Mouse (Mus musculus): ENCODE data around the gene Zfp14. TPM values are rescaled to one million over a fixed set of nuclear protein-coding genes. Genes with fewer than 3 reads are reported as not detected.

Gene Zfp14
- polyA plus RNA-seq (2012; rRNA removed): 3.6 and 4.9 TPM in 2 replicates

- TF ChIP-seq CTCF (IDR thresholded peaks at IDR 0.05; ENCODE audit: insufficient read depth, low read length) (no peak), POLR2A (IDR thresholded peaks at IDR 0.05; ENCODE audit: borderline replicate concordance, extremely low read depth, low read depth, low read length) (peak; percentile 69; the same call in 1 of the 2 replicates)
- under 1% methylated on average over 40 of the region's 40 CpGs for WGBS
- no peaks in the 10 kb centered on the region; the same call in 1 of the 2 replicates for H3K4me1 ChIP-seq (ENCODE audit: control insufficient read depth, insufficient read depth, low read length)
- H3K4me3 ChIP-seq (replicated peaks; ENCODE audit: extremely low read depth, low read depth, low read length): peak within 1 kb of the TSS; percentile 95
- peak; percentile 87 for DNase-seq
These were observed at the start of gene Zfp14 for GRCm38 (mm10) chr7:30050882-30051548. Zfp14 (minus strand) TSS chr7:30051380.

- no peak for DNase-seq
- WGBS: 84% methylated on average over 13 of the region's 13 CpGs
- Histone ChIP-seq H3K4me1 (ENCODE audit: control insufficient read depth, insufficient read depth, low read length) (peaks cover 5% of the 10 kb centered on the region; the same call in 1 of the 2 replicates), H3K4me3 (replicated peaks; ENCODE audit: extremely low read depth, low read depth, low read length) (no peak overlapping the region)
- TF ChIP-seq POLR2A (IDR thresholded peaks at IDR 0.05; ENCODE audit: borderline replicate concordance, extremely low read depth, low read depth, low read length) (no peak), CTCF (IDR thresholded peaks at IDR 0.05; ENCODE audit: insufficient read depth, low read length) (no peak)
These were observed 48.1 kb upstream of the Zfp14 start for GRCm38 (mm10) chr7:30099297-30099696.

DNA sequence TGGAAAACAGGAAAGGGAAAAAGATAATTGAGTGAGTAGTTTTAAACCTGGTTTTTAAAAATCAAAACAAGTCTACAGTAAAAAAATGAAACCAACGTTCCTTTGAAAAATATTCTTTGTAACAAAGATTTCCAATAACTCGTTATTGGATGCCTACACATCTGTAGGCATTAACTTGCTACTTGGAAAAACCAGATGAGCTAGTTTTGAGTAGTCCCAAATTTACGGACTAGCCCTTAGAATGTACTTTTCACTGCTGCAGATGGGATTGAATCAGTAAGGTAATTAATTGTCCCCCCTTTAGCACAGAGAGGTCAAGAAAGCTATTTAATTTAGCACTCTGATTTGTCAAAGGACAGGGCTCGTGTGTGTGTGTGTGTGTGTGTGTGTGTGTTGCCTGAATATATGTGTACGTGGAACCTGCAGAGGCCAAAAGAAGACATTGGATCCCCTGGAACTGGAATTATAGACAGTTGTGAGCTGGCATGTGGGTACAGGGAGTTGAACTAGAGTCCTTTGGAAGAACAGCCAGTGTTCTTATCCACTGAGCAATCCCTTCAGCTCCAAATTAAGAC lies 44.5 kb upstream of the Zfp14 start:
- 2% methylated on average over 5 of the region's 5 CpGs for WGBS
- peaks cover 7% of the 10 kb centered on the region; the same call in 1 of the 2 replicates for H3K4me1 ChIP-seq (ENCODE audit: control insufficient read depth, insufficient read depth, low read length)
- peak; percentile 10 for DNase-seq
- peak overlapping the region; percentile 24 for H3K4me3 ChIP-seq (replicated peaks; ENCODE audit: extremely low read depth, low read depth, low read length)
- TF ChIP-seq CTCF (IDR thresholded peaks at IDR 0.05; ENCODE audit: insufficient read depth, low read length) (no peak), POLR2A (IDR thresholded peaks at IDR 0.05; ENCODE audit: borderline replicate concordance, extremely low read depth, low read depth, low read length) (no peak)

- peak within 1 kb of the TSS; percentile 95 for H3K4me3 ChIP-seq (replicated peaks; ENCODE audit: extremely low read depth, low read depth, low read length)
- peak; percentile 82; the same call in 1 of the 2 replicates for TF ChIP-seq POLR2A (IDR thresholded peaks at IDR 0.05; ENCODE audit: borderline replicate concordance, extremely low read depth, low read depth, low read length)
- no peak for TF ChIP-seq CTCF (IDR thresholded peaks at IDR 0.05; ENCODE audit: insufficient read depth, low read length)
- H3K4me1 ChIP-seq (ENCODE audit: control insufficient read depth, insufficient read depth, low read length): peaks cover 7% of the 10 kb centered on the region; the same call in 1 of the 2 replicates
- WGBS: under 1% methylated on average over 26 of the region's 26 CpGs
- DNase-seq: peak; percentile 86
These were observed 43.7 kb upstream of the Zfp14 start, which contains the start of gene Zfp260 for GRCm38 (mm10) chr7:30094646-30095429. Zfp260 (plus strand) TSS chr7:30094777.

DNA sequence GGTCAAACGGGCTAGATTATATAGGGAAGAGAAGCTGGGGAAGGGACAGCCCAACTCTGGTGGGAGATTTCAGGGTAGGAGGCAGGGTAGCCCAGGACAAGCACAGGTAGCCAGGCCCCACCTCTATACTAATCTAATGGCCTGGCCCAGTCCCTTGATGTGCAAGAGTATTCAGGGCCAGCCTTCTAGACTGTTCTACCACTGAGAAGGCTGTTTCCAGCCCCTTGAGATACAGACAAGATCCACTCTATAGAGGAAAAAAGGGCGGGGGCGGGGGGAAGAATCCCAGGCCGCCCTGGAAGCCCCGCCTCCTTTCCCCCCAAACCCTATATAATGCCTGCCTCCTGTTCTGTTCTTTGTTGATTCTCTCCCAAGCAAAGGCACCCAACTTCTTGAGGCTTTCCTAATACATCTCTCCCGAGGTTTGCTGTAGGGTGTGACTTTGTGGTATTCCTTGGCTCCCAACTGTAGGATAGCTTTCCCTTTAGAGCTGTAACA lies 42.8 kb upstream of the Zfp14 start:
- TF ChIP-seq CTCF (IDR thresholded peaks at IDR 0.05; ENCODE audit: insufficient read depth, low read length) (no peak), POLR2A (IDR thresholded peaks at IDR 0.05; ENCODE audit: borderline replicate concordance, extremely low read depth, low read depth, low read length) (no peak)
- peaks cover 7% of the 10 kb centered on the region; the same call in 1 of the 2 replicates for H3K4me1 ChIP-seq (ENCODE audit: control insufficient read depth, insufficient read depth, low read length)
- no peak overlapping the region for H3K4me3 ChIP-seq (replicated peaks; ENCODE audit: extremely low read depth, low read depth, low read length)
- WGBS: 71% methylated on average over 6 of the region's 6 CpGs
- no peak for DNase-seq

- Histone ChIP-seq H3K4me3 (replicated peaks; ENCODE audit: extremely low read depth, low read depth, low read length) (no peak overlapping the region), H3K4me1 (ENCODE audit: control insufficient read depth, insufficient read depth, low read length) (peaks cover 6% of the 10 kb centered on the region; the same call in 1 of the 2 replicates)
- WGBS: 80% methylated on average over 9 of the region's 9 CpGs
- TF ChIP-seq POLR2A (IDR thresholded peaks at IDR 0.05; ENCODE audit: borderline replicate concordance, extremely low read depth, low read depth, low read length): no peak
- no peak for TF ChIP-seq CTCF (IDR thresholded peaks at IDR 0.05; ENCODE audit: insufficient read depth, low read length)
- no peak for DNase-seq
These were observed 41.5 kb upstream of the Zfp14 start for GRCm38 (mm10) chr7:30092666-30093065.

DNA sequence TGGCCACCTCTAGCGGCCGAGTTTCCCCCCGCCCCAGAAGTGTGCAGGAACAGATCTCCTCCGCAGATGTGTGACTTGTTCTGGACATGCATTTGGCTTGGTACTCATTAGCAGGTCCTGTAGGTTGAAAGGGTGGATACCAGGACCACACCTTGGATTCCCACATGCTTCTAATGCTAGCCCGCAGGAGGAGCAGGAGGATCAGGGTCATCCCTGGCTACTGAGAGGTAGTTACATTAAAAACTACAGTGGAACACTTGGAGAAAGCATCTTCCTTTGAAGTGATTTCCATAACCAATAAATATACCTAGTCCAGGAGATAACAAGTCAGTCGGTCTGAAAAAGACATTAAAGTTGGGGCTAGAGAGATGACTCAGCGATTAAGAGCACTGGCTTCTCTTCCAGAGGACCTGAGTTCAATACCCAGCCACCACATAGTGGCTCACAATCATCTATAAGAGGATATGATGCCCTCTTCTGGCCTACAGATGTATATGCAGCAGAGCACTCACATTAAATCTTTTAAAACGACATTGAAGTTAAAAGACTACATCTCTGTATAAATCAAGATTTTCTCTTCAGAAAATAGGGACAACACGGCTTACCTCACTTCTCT lies 39.9 kb upstream of the Zfp14 start:
- H3K4me1 ChIP-seq (ENCODE audit: control insufficient read depth, insufficient read depth, low read length): peaks cover 4% of the 10 kb centered on the region; the same call in 1 of the 2 replicates
- WGBS: 5% methylated on average over 9 of the region's 9 CpGs
- peak overlapping the region; percentile 21 for H3K4me3 ChIP-seq (replicated peaks; ENCODE audit: extremely low read depth, low read depth, low read length)
- TF ChIP-seq CTCF (IDR thresholded peaks at IDR 0.05; ENCODE audit: insufficient read depth, low read length): no peak
- TF ChIP-seq POLR2A (IDR thresholded peaks at IDR 0.05; ENCODE audit: borderline replicate concordance, extremely low read depth, low read depth, low read length): no peak
- no peak for DNase-seq

- TF ChIP-seq CTCF (IDR thresholded peaks at IDR 0.05; ENCODE audit: insufficient read depth, low read length) (no peak), POLR2A (IDR thresholded peaks at IDR 0.05; ENCODE audit: borderline replicate concordance, extremely low read depth, low read depth, low read length) (peak; percentile 35; the same call in 1 of the 2 replicates)
- peak; percentile 95 for DNase-seq
- under 1% methylated on average over 40 of the region's 40 CpGs for WGBS
- H3K4me3 ChIP-seq (replicated peaks; ENCODE audit: extremely low read depth, low read depth, low read length): peak within 1 kb of the TSS; percentile 93
- peaks cover 3% of the 10 kb centered on the region; the same call in 1 of the 2 replicates for H3K4me1 ChIP-seq (ENCODE audit: control insufficient read depth, insufficient read depth, low read length)
These were observed 39.2 kb upstream of the Zfp14 start, which contains the start of the genes Gm26920 and Zfp566 for GRCm38 (mm10) chr7:30090092-30090969. Gm26920 (minus strand) TSS chr7:30090410. Zfp566 (minus strand) TSS chr7:30090527.

All from lung, adult 2 months (tissue).